Mouse (Mus musculus) bone marrow macrophage, adult 2 months (primary cell): ENCODE measurements around the gene Prkce. TPM values are rescaled to one million over a fixed set of nuclear protein-coding genes. Genes with fewer than 3 reads are reported as not detected.

Experiments used
- H3K27ac ChIP-seq: 2 replicates; pipeline ENCODE4 v1.5.1; 2012; ENCODE audit warnings: low read depth, low read length; ENCODE audit not compliant: insufficient read depth
- H3K4me1 ChIP-seq: 2 replicates; pipeline ENCODE4 v1.6.1; 2012; ENCODE audit warnings: low read length; ENCODE audit not compliant: control insufficient read depth, insufficient read depth
- H3K4me3 ChIP-seq: 2 replicates; pipeline ENCODE4 v1.5.1; 2012; ENCODE audit warnings: mild to moderate bottlenecking, low read length, moderate library complexity; ENCODE audit not compliant: insufficient read depth
- CTCF ChIP-seq: IDR thresholded peaks from 2 replicates; pipeline ENCODE4 v1.5.1; 2012; ENCODE audit warnings: low read depth, mild to moderate bottlenecking, low read length, moderate library complexity
- POLR2A ChIP-seq: IDR thresholded peaks from 2 replicates; pipeline ENCODE4 v1.6.1; 2012; ENCODE audit warnings: mild to moderate bottlenecking, low read depth, low read length, borderline replicate concordance
- polyA plus RNA-seq: library from polyadenylated mRNA; stranded (reverse); fragments of >200 nt; gene quantifications from 2 replicates; pipeline ENCODE4 v1.2.4, GENCODE M21; 2012; ENCODE audit not compliant: missing spikeins, insufficient read depth, insufficient read length

Prkce gene
- polyA plus RNA-seq, 1 experiment, result 1.8 TPM

GRCm38 (mm10) chr17:86617570-86618237, 450.1 kb downstream of the Prkce start:
- TF ChIP-seq POLR2A, result no peak
- TF ChIP-seq CTCF, result no peak
- Histone ChIP-seq H3K4me1 (peaks cover 7% of the 10 kb centered on the region), H3K4me3 (no peak overlapping the region), H3K27ac (no peak overlapping the region)

- no peak overlapping the region for H3K27ac ChIP-seq
- H3K4me3 ChIP-seq, result no peak overlapping the region
- peaks cover 7% of the 10 kb centered on the region for H3K4me1 ChIP-seq
- no peak for TF ChIP-seq POLR2A
- no peak for TF ChIP-seq CTCF
Measured at GRCm38 (mm10) chr17:86618431-86618861, 450.9 kb downstream of the Prkce start.

GRCm38 (mm10) chr17:86622862-86623261, 455.3 kb downstream of the Prkce start:
- no peak overlapping the region for H3K4me3 ChIP-seq
- TF ChIP-seq CTCF, result no peak
- TF ChIP-seq POLR2A, result no peak

GRCm38 (mm10) chr17:86626523-86626922, 458.9 kb downstream of the Prkce start:
- TF ChIP-seq POLR2A, result no peak
- TF ChIP-seq CTCF, result no peak
- no peak overlapping the region for H3K27ac ChIP-seq
- H3K4me1 ChIP-seq, result no peaks in the 10 kb centered on the region
- H3K4me3 ChIP-seq, result no peak overlapping the region

More at GRCm38 (mm10) chr17:86622862-86623261, 455.3 kb downstream of the Prkce start:
- Histone ChIP-seq H3K27ac (no peak overlapping the region), H3K4me1 (peaks cover 7% of the 10 kb centered on the region)

GRCm38 (mm10) chr17:86633131-86633530, 465.5 kb downstream of the Prkce start:
- H3K4me1 ChIP-seq, result no peaks in the 10 kb centered on the region
- TF ChIP-seq POLR2A (no peak), CTCF (no peak)
- H3K4me3 ChIP-seq, result no peak overlapping the region
- no peak overlapping the region for H3K27ac ChIP-seq

GRCm38 (mm10) chr17:86637311-86637710, 469.7 kb downstream of the Prkce start:
- TF ChIP-seq POLR2A, result no peak
- no peak for TF ChIP-seq CTCF
- no peaks in the 10 kb centered on the region for H3K4me1 ChIP-seq
- H3K27ac ChIP-seq, result no peak overlapping the region
- H3K4me3 ChIP-seq, result no peak overlapping the region

- Histone ChIP-seq H3K4me3 (no peak overlapping the region), H3K27ac (no peak overlapping the region), H3K4me1 (no peaks in the 10 kb centered on the region)
- TF ChIP-seq POLR2A (no peak), CTCF (no peak)
Measured at GRCm38 (mm10) chr17:86639279-86639678, 471.7 kb downstream of the Prkce start.

- H3K4me3 ChIP-seq, result no peak overlapping the region
- H3K27ac ChIP-seq, result no peak overlapping the region
- no peaks in the 10 kb centered on the region for H3K4me1 ChIP-seq
- TF ChIP-seq CTCF, result no peak
- no peak for TF ChIP-seq POLR2A
Measured at GRCm38 (mm10) chr17:86647226-86647625, 479.6 kb downstream of the Prkce start.

GRCm38 (mm10) chr17:86648856-86649435, 481.4 kb downstream of the Prkce start:
- TF ChIP-seq CTCF (no peak), POLR2A (no peak)
- Histone ChIP-seq H3K4me3 (no peak overlapping the region), H3K27ac (no peak overlapping the region), H3K4me1 (no peaks in the 10 kb centered on the region)

GRCm38 (mm10) chr17:86650241-86650640, 482.7 kb downstream of the Prkce start:
- Histone ChIP-seq H3K27ac (no peak overlapping the region), H3K4me3 (no peak overlapping the region), H3K4me1 (no peaks in the 10 kb centered on the region)
- no peak for TF ChIP-seq POLR2A
- TF ChIP-seq CTCF, result no peak

GRCm38 (mm10) chr17:86651091-86651490, 483.5 kb downstream of the Prkce start:
- Histone ChIP-seq H3K4me3 (no peak overlapping the region), H3K4me1 (no peaks in the 10 kb centered on the region), H3K27ac (no peak overlapping the region)
- no peak for TF ChIP-seq POLR2A
- no peak for TF ChIP-seq CTCF
